Mouse (Mus musculus) brain, embryonic 18.5 days (tissue): ENCODE measurements around the gene Tbc1d1.

Experiments
- DNase-seq: peaks from one replicate; pipeline ENCODE4 v3.0.0-alpha.2; 2012; ENCODE audit warnings: low read depth, low spot score

Tbc1d1 gene

DNA sequence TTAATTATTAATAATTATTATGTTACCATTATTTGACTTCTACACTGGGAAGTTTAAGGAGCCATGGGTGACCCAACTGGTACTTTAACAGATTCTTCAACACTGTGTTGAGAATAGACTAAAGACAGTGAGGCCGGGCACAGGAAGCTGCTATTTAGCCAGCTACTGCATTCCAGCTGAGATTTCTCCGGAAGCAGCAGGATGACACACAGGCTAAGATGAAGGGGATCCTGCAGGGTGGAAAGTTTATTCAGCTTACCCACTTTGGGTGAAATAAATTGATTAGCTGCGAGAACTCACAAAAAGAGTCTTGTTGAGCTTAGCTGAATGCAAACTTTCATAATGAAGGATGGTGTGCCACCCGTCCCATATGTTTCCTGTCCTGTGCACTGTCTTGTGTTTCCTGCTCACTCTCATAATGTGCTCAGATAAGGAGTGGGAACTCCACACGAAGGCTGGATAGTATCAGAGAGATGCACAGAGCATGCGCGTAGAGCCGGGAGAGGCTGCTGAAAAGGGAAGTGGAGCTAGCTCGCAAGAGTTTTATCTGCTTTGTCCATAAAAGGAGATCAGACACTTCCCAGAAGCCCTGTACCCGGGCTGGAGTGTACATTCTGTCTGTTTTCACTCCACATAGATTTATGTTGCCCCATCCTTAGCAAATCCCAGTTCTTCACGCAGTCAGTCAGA, at the start of gene Tbc1d1:
TSS of gene Tbc1d1 (plus strand) at position 445 of the 690 bp plus-strand sequence.
- DNase-seq = no peak

DNA sequence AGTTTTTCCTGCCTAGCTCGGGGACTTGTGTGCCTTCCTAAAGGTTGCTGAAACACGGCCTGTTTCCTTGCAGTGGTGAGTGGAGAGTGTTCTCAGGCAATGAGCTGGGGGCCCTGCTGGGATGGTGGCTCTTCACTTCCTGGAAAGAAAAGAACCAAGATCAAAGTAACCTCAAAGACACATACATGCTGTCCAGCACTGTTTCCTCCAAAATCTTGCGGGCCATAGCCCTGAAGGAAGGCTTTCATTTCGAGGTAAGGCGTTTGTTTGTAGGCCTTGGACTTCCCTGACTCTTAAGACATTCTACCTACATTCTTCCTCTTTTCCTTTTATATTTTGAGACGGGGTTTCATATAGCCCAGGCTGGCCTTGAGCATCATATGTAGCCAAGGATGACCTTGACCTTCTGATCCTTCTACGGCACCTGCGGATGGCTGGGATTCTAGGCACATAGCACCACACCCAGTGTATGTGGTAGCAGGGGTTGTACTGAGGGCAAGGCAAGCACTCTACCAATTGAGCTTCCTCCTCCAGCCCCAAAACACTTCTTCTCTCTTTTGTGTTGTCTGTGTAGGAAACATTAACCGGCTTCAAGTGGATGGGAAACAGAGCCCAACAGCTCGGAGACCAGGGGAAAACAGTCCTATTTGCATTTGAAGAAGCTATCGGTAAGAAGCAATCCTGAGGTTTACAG, 48.4 kb upstream of the Tbc1d1 start:
- DNase-seq = no peak

GRCm38 (mm10) chr5:64109217-64109616, 46.9 kb upstream of the Tbc1d1 start:
- no peak for DNase-seq

DNA sequence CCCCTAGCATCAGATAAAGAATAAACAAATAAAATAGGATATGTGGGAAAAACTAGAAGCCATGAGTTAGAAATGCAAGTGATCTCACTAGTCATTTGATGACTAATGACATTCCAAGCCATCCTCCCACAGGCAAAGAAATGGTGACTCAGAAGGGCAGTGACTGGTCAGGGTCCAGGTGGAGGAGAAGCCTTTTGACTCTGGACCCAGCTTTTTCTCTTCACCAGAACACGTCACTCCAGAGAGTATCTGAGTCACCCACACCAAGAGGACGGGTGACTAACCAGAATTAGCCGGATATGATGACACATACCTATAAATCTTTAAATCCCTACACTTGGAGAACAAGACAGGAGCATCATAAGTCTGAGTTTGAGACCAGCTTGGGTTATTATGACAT, 43.7 kb upstream of the Tbc1d1 start:
- no peak for DNase-seq

DNA sequence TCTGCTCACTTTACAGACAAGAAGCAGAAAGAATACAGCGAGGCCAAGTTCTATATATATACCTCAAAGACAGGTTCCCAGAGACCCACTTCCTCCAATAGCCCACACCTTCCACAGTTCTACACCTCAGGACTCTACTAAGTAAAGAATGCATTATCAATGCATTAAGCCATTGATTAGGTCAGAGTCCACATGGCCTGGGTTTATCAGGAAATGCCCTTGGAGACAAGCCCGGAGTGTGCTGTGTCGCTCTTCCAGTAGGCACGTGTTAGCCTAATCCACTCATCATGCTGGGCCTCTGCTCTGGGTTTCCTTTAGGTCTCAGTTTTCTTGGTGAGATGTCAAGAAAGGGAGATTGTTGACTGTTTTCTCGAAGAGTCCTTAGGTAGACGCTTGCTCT, 41.9 kb upstream of the Tbc1d1 start:
- DNase-seq = no peak

- no peak for DNase-seq
Observed at GRCm38 (mm10) chr5:64117191-64117590, 38.9 kb upstream of the Tbc1d1 start.

DNA sequence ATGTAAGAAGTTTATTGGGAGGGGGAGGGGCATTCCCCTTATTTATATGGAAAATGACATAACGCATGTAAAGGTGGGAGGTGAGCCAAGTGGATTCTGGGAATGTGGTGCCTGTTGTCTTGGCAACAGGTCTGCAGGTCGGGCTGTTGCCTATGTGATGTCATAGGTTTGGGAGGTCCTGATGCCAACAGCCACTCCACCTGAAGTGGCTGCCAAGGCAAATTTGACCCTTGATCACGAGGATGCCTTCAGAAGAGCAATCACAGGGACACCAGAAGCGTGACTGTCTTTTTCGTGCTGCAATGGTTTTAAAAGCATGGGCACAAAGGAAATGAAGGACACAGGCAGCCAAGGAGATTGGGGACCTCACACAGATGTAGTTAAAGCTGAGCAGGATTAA, 30.3 kb upstream of the Tbc1d1 start:
- no peak for DNase-seq

DNA sequence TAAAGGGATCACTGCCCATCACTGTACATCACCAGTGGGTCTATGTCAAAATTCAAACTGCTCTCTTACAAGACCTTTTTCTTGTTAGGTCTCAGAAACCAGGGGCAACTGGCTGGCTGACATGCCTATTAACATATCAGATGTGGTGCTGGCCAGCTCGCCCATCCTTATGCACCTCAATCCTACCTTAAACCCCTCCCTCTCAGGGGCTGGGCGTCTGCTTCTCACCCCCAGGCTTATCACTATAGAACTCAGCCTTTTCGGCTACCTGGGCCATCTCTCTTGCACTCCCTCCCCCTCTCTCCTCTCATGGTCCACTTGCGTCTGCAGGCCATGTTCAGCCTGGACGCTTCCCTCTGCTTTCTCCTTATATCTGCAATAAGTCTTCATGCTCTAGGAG, 24.6 kb upstream of the Tbc1d1 start:
- DNase-seq = no peak

DNA sequence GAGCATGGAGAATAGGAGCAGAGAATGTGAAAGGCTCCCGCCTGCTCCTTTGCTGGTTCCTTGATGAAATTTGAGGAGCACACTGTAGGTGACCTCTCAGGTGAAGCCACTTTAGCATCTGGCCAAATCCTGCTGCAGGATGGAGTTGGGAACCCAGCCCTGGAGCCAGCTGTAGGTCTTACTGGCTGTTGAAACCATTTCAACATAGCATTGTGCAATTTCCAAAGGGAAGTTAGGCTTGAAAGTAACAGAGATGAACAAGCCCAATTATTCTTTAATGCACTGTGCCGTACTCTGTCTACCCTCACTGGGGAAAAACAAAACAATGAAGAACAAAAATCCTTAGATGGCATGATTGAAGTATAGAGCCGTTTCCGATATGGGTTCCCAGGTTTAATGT, 22.2 kb upstream of the Tbc1d1 start:
- DNase-seq = no peak

GRCm38 (mm10) chr5:64136325-64136724, 19.8 kb upstream of the Tbc1d1 start:
- DNase-seq = no peak

DNA sequence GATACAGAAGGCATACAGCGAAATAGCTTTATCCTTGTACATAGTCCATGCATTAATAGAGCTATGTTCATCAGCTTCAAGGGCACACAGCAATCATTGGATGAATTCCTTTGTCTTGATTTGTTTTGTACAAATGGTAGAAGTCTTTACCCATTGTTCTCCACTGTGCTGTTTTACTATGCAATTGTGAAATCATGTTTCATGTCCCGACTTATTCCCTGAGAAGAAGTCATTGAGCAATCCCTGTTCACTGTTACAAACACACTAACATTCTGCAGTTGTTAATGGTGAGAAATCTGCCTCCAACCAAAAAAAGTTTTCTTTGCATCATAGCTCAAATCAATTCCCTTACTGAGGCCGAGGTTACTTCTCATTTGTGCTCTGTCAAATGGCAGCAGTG, 15.9 kb upstream of the Tbc1d1 start:
- DNase-seq = no peak

GRCm38 (mm10) chr5:64144315-64144714, 11.8 kb upstream of the Tbc1d1 start:
- DNase-seq = no peak

DNA sequence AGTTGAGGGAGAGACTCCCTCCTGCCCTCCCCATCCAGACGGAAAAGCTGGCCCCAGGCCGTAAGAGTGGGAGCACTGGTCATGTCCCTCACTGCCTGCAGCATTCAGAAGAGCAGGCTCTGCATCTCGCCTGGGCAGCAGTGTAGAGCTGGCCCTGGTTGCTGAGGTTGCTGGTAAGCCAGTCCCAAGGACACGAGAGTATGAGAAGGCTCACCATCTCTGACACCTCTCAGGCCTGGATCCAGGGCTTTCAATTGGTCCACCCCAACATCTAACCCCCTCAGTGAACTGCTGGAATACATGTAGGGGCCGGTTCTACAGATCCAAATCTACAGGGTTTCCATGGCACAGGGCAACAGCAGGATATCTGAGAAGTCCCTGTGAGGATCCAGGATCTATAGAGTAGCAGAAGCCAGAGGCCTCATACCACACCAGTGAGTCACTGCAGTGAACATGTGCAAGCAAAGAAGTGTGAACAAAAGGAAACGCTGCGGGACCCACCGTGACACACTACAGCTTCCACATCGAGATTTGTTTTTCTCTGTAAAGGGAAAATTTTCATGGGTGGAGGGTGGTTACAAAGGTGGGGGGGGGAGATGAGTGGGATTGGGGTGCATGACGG, 9.6 kb upstream of the Tbc1d1 start:
- no peak for DNase-seq

- no peak for DNase-seq
Observed at GRCm38 (mm10) chr5:64149184-64150127, 6.6 kb upstream of the Tbc1d1 start.

GRCm38 (mm10) chr5:64153319-64153718, 2.8 kb upstream of the Tbc1d1 start:
- no peak for DNase-seq

GRCm38 (mm10) chr5:64156579-64156978, 474 bp downstream of the Tbc1d1 start:
- no peak for DNase-seq

DNA sequence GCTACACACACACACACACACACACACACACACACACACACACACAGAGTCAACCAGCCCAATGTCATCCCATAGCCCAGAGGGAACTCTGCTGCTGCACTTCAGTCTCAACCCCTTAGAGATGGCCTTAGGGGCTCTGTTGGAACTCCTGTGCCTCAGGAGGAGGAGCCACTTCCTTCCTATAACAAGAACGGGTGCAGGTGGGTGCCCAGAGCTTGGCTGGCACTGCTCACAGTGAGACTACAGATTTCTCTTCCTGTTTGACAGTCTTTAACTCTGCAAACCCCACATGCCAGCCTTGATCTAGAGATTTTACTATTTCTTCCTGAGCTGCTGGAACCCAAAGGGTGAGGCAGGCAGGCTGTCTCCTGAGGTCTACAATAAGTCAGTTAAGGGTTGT, 1.8 kb downstream of the Tbc1d1 start:
- no peak for DNase-seq

GRCm38 (mm10) chr5:64158501-64158900, 2.4 kb downstream of the Tbc1d1 start:
- DNase-seq = no peak

GRCm38 (mm10) chr5:64159065-64159780, 3.1 kb downstream of the Tbc1d1 start:
- DNase-seq = peak; percentile 16

DNA sequence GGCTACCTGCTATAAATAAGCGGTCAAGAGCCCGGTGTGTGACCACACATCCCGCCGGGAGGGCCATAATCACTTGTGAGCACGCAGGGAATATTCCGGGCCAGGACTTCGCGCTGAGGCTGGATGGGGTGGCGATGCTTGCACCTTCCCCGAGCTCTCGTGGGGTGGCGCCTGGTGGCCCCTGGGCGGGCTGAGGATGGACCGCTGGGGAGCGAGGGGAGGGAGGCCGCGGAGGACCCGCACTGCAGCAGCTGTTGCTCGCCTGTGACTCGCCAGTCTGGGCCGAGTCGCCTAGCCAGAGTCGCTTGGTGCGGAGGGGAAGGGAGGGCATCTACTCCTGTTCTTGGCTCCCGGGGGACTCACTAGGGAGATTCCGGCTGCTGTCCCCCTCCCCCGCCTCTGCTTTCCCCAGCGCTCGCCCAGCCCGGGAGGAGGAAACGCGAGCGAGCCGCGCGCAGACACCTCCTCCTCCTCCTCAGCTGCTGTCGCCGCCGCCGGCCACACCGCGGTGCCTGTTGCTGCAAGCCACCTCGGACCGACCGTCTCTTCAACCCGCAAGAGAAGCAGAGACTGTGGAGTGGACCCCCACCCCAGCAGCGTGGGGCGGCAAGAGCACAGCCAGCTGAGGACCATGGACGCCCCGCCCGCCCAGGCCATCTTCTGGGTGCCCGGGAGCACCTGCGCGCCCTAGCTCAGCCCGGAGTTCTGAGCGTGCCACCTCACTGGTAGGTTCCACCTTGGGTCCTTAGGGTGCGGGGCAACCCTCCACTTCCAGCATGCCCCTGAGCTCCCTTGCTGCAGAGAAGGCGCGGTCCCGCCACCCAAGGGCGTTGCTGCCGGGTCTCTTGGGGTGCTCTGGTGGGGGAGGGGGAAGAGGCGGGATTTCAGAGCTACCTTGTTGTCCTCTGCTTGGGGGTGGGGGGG, 3.9 kb downstream of the Tbc1d1 start:
- DNase-seq = peak; percentile 14
